In the genomic region with DNA sequence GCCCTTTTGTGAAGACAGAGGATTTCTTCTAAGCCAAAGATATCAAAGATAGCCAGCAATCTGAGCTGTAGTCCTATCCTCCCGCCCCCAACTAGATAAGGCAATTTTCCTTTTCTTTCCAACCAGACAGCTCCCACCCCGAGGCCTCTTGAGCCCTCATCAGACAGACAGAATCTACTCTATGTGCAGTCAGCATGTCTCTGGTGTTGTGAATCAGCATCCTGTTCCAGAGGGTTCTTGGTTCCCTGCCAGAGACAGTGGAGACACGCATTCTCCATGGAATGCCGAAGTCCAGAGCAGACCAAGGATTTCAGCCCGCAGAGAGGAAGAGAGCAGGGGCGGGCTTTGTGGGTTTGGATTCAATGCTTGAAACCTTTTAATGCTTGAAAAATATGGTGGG, we compare ENCODE assay signal across 9 mouse cellular contexts. TPM values are rescaled to one million over a fixed set of nuclear protein-coding genes. Genes with fewer than 3 reads are reported as not detected.
DNase-seq lines count a peak whose midpoint lies in the region; ATAC-seq and TF ChIP-seq lines count a peak whose summit lies in the region.
"Had no signal": no experiment of that assay in that cellular context is flagged by ENCODE, and none has a peak within 500 bp of the region (broad histone marks: within the 10 kb centered on the region; RNA-seq: fewer than 3 reads in every experiment).

No protein-coding gene starts in this region.

- no peaks in the 10 kb centered on the region for H3K27me3 ChIP-seq in heart, embryonic 12.5 days (replicated peaks)
- H3K27me3 ChIP-seq in limb, embryonic 14.5 days (ENCODE audit: control insufficient read depth, insufficient read depth, low read length), result no peaks in the 10 kb centered on the region
- no peaks in the 10 kb centered on the region for H3K27me3 ChIP-seq in forebrain, embryonic 15.5 days
- no peaks in the 10 kb centered on the region for H3K27me3 ChIP-seq in hindbrain, embryonic 11.5 days (ENCODE audit: control insufficient read depth, insufficient read depth, low read length)
- H3K27me3 ChIP-seq: liver, embryonic 13.5 days had no signal

- H3K4me3 ChIP-seq in heart, embryonic 12.5 days, result no peak overlapping the region
- H3K4me3 ChIP-seq in limb, embryonic 14.5 days (replicated peaks; ENCODE audit: low read length), result no peak overlapping the region
- no peak overlapping the region for H3K4me3 ChIP-seq in forebrain, embryonic 15.5 days
- no peak overlapping the region for H3K4me3 ChIP-seq in hindbrain, embryonic 11.5 days (ENCODE audit: low read depth, low read length)
- H3K4me3 ChIP-seq: liver, embryonic 13.5 days had no signal

- H3K36me3 ChIP-seq in heart, embryonic 12.5 days, result peaks cover 61% of the 10 kb centered on the region
- peaks cover 60% of the 10 kb centered on the region for H3K36me3 ChIP-seq in limb, embryonic 14.5 days (ENCODE audit: control insufficient read depth, insufficient read depth, low read length)
- no peaks in the 10 kb centered on the region for H3K36me3 ChIP-seq in forebrain, embryonic 15.5 days
- H3K36me3 ChIP-seq in hindbrain, embryonic 11.5 days (ENCODE audit: control insufficient read depth, insufficient read depth, low read length), result no peaks in the 10 kb centered on the region

- peaks cover 74% of the 10 kb centered on the region for H3K4me1 ChIP-seq in heart, embryonic 12.5 days (replicated peaks)
- peaks cover 46% of the 10 kb centered on the region for H3K4me1 ChIP-seq in limb, embryonic 14.5 days (ENCODE audit: control insufficient read depth, insufficient read depth, low read length)
- peaks cover 19% of the 10 kb centered on the region for H3K4me1 ChIP-seq in forebrain, embryonic 15.5 days
- no peaks in the 10 kb centered on the region; the same call in 1 of the 2 replicates for H3K4me1 ChIP-seq in hindbrain, embryonic 11.5 days (replicated peaks; ENCODE audit: control insufficient read depth, insufficient read depth, low read length)

- H3K27ac ChIP-seq in heart, embryonic 12.5 days (ENCODE audit: poor library complexity, severe bottlenecking), result peak overlapping the region; percentile 67
- H3K27ac ChIP-seq in limb, embryonic 14.5 days (replicated peaks; ENCODE audit: low read depth, low read length), result no peak overlapping the region
- H3K27ac ChIP-seq in forebrain, embryonic 15.5 days (replicated peaks), result no peak overlapping the region
- no peak overlapping the region for H3K27ac ChIP-seq in hindbrain, embryonic 11.5 days (ENCODE audit: low read depth, low read length)
- H3K27ac ChIP-seq: liver, embryonic 13.5 days had no signal

- ATAC-seq in heart, embryonic 12.5 days (ENCODE audit: insufficient number of reproducible peaks, low FRiP score), result peak; percentile 61
- ATAC-seq in limb, embryonic 14.5 days (ENCODE audit: low FRiP score, low read depth), result no peak
- ATAC-seq in forebrain, embryonic 15.5 days (replicated peaks), result no peak
- no peak for ATAC-seq in hindbrain, embryonic 11.5 days (ENCODE audit: low FRiP score)

- DNase-seq in 3T3-L1 (ENCODE audit: low read depth, low spot score), result peak; percentile 99
- peak; percentile 58 to 65 for DNase-seq in adrenal gland, adult 18-20 months (ENCODE audit: low spot score in 2 of 2)
- peak; percentile 79 for DNase-seq in limb, embryonic 14.5 days (ENCODE audit: low spot score)
- peak; percentile 73 for DNase-seq in testis, postnatal 14 days (ENCODE audit: low spot score)
- no peak for DNase-seq in cerebellum, adult 9-11 months
- DNase-seq in hindbrain, embryonic 11.5 days (ENCODE audit: low spot score), result no peak
- DNase-seq: liver, embryonic 13.5 days had no signal

- H3K4me2 ChIP-seq in heart, embryonic 12.5 days, result no peak overlapping the region
- H3K4me2 ChIP-seq in limb, embryonic 14.5 days (replicated peaks; ENCODE audit: low read depth, low read length, severe bottlenecking), result no peak overlapping the region
- H3K4me2 ChIP-seq in forebrain, embryonic 15.5 days (replicated peaks), result no peak overlapping the region
- H3K4me2 ChIP-seq in hindbrain, embryonic 11.5 days (replicated peaks; ENCODE audit: low read depth, low read length), result no peak overlapping the region
- H3K4me2 ChIP-seq: liver, embryonic 13.5 days had no signal

- no peaks in the 10 kb centered on the region for H3K9me3 ChIP-seq in heart, embryonic 12.5 days (replicated peaks)
- H3K9me3 ChIP-seq in limb, embryonic 14.5 days (ENCODE audit: control insufficient read depth, low read length), result no peaks in the 10 kb centered on the region
- no peaks in the 10 kb centered on the region for H3K9me3 ChIP-seq in forebrain, embryonic 15.5 days
- no peaks in the 10 kb centered on the region for H3K9me3 ChIP-seq in hindbrain, embryonic 11.5 days (ENCODE audit: control insufficient read depth, low read length)
- H3K9me3 ChIP-seq: liver, embryonic 13.5 days had no signal

- 26% methylated on average over 6 of the region's 6 CpGs for WGBS in heart, embryonic 12.5 days
- WGBS in limb, embryonic 14.5 days, result 70% methylated on average over 6 of the region's 6 CpGs
- WGBS in forebrain, embryonic 15.5 days, result 82% methylated on average over 6 of the region's 6 CpGs
- 87% methylated on average over 6 of the region's 6 CpGs for whole genome bisulfite sequencing in hindbrain, embryonic 11.5 days

- no peak overlapping the region for H3K9ac ChIP-seq in heart, embryonic 12.5 days
- no peak overlapping the region for H3K9ac ChIP-seq in limb, embryonic 14.5 days (ENCODE audit: low read depth, low read length, severe bottlenecking)
- H3K9ac ChIP-seq in forebrain, embryonic 15.5 days (replicated peaks), result no peak overlapping the region
- no peak overlapping the region for H3K9ac ChIP-seq in hindbrain, embryonic 11.5 days (ENCODE audit: low read depth, low read length)
- H3K9ac ChIP-seq: liver, embryonic 13.5 days had no signal

- no peak for TF ChIP-seq POLR2A in limb, embryonic 14.5 days (IDR thresholded peaks at IDR 0.05; ENCODE audit: borderline replicate concordance, extremely low read depth, insufficient read depth, insufficient read length)

RNA-seq across cellular contexts. Expression of a gene that starts 19.3 kb away (rescaled TPM):
- total RNA-seq in adrenal gland, adult 18-20 months (2021), result 100 to 1,000 TPM; 340 to 537 TPM
- polyA plus RNA-seq in heart, embryonic 12.5 days (2016; fragmentation: Nextera tagmentation; extraction: Ambion mirVana), result 378 and 387 TPM in 2 replicates
- polyA plus RNA-seq in limb, embryonic 14.5 days (2012; rRNA removed), result 610 and 760 TPM in 2 replicates
- polyA plus RNA-seq in limb, embryonic 14.5 days (2014; fragmentation: Nextera tagmentation; extraction: Ambion mirVana), result 1,278 and 1,417 TPM in 2 replicates
- 78.9 and 83.6 TPM in 2 replicates for polyA plus RNA-seq in forebrain, embryonic 15.5 days (2015; fragmentation: Nextera tagmentation; extraction: Ambion mirVana)
- polyA plus RNA-seq in hindbrain, embryonic 11.5 days (2014; fragmentation: Nextera tagmentation; extraction: Ambion mirVana), result 243 and 282 TPM in 2 replicates

Comparison
In these comparisons a context has a peak if more than half of its experiments do, and no peak if none do; other contexts are left out.
1. DNase-seq: peak in 3T3-L1 (single experiment), adrenal gland, adult 18-20 months (2 of 2), limb, embryonic 14.5 days (single experiment) and testis, postnatal 14 days (single experiment); none in cerebellum, adult 9-11 months (single experiment) and hindbrain, embryonic 11.5 days (single experiment).